Mouse (Mus musculus) testis, postnatal 10 days (tissue): Measurements from ENCODE around the gene Glg1.
"Not testable (repeated sequence)": the region's sequence is repeated elsewhere in the genome, so short reads cannot be mapped to it uniquely, and the experiment has no call there.

Source experiments
- DNase-seq: peaks from one replicate; pipeline ENCODE4 v3.0.0; 2021; ENCODE audit warnings: low spot score

Glg1 gene

GRCm38 (mm10) chr8:111252487-111253112 lies 6.4 kb downstream of the Glg1 start:
- no peak for DNase-seq

- DNase-seq: no peak
Observed at GRCm38 (mm10) chr8:111250111-111250510, 8.9 kb downstream of the Glg1 start.

- DNase-seq: no peak
Observed at GRCm38 (mm10) chr8:111248136-111248535, 10.9 kb downstream of the Glg1 start.

GRCm38 (mm10) chr8:111246864-111247263 lies 12.2 kb downstream of the Glg1 start:
- DNase-seq: not testable (repeated sequence)

- no peak for DNase-seq
Observed at GRCm38 (mm10) chr8:111246287-111246830, 12.7 kb downstream of the Glg1 start.

- DNase-seq: no peak
Observed at GRCm38 (mm10) chr8:111237301-111237700, 21.7 kb downstream of the Glg1 start.

- DNase-seq: no peak
Observed at GRCm38 (mm10) chr8:111233730-111234129, 25.3 kb downstream of the Glg1 start.

GRCm38 (mm10) chr8:111224153-111224552 lies 34.9 kb downstream of the Glg1 start:
- no peak for DNase-seq

- no peak for DNase-seq
Observed at GRCm38 (mm10) chr8:111218107-111218506, 40.9 kb downstream of the Glg1 start.

GRCm38 (mm10) chr8:111213406-111213805 lies 45.6 kb downstream of the Glg1 start:
- no peak for DNase-seq

GRCm38 (mm10) chr8:111211180-111211579 lies 47.8 kb downstream of the Glg1 start:
- no peak for DNase-seq

GRCm38 (mm10) chr8:111209874-111210273 lies 49.1 kb downstream of the Glg1 start:
- no peak for DNase-seq

- no peak for DNase-seq
Observed at GRCm38 (mm10) chr8:111206321-111206720, 52.7 kb downstream of the Glg1 start.

GRCm38 (mm10) chr8:111205033-111205432 lies 54.0 kb downstream of the Glg1 start:
- DNase-seq: no peak

- no peak for DNase-seq
Observed at GRCm38 (mm10) chr8:111203341-111203740, 55.7 kb downstream of the Glg1 start.

GRCm38 (mm10) chr8:111197966-111198365 lies 61.0 kb downstream of the Glg1 start:
- DNase-seq: no peak

GRCm38 (mm10) chr8:111196181-111196580 lies 62.8 kb downstream of the Glg1 start:
- no peak for DNase-seq

GRCm38 (mm10) chr8:111188594-111189211 lies 70.3 kb downstream of the Glg1 start:
- no peak for DNase-seq

GRCm38 (mm10) chr8:111187470-111187869 lies 71.5 kb downstream of the Glg1 start:
- DNase-seq: no peak

GRCm38 (mm10) chr8:111185472-111185947 lies 73.5 kb downstream of the Glg1 start:
- DNase-seq: peak; percentile 49

GRCm38 (mm10) chr8:111171661-111172060 lies 87.4 kb downstream of the Glg1 start:
- no peak for DNase-seq

- DNase-seq: peak; percentile 82
Observed at GRCm38 (mm10) chr8:111157617-111158016, 101.4 kb downstream of the Glg1 start.

GRCm38 (mm10) chr8:111155721-111156436 lies 103.1 kb downstream of the Glg1 start:
- no peak for DNase-seq
